Mouse (Mus musculus) embryonic fibroblast, embryonic 13.5 days (primary cell): ENCODE data around the gene Cbr1. TPM values are rescaled to one million over a fixed set of nuclear protein-coding genes. Genes with fewer than 3 reads are reported as not detected.

ENCODE experiments used
- H3K27ac ChIP-seq: 2 replicates; pipeline ENCODE4 v1.5.1; 2012; ENCODE audit warnings: low read length, control low read depth, inconsistent platforms; ENCODE audit not compliant: insufficient read depth
- H3K4me1 ChIP-seq: 2 replicates; pipeline ENCODE4 v1.6.1; 2011; ENCODE audit warnings: low read length; ENCODE audit not compliant: control insufficient read depth, insufficient read depth
- H3K4me3 ChIP-seq: 2 replicates; pipeline ENCODE4 v1.5.1; 2011; ENCODE audit warnings: mild to moderate bottlenecking, control low read depth, low read length; ENCODE audit not compliant: insufficient read depth
- CTCF ChIP-seq: IDR thresholded peaks from 2 replicates; pipeline ENCODE4 v1.5.1; 2011; ENCODE audit warnings: mild to moderate bottlenecking, control low read depth, low read length, moderate library complexity, borderline replicate concordance; ENCODE audit not compliant: insufficient read depth
- POLR2A ChIP-seq: IDR thresholded peaks from 2 replicates; pipeline ENCODE4 v1.6.1; 2011; ENCODE audit warnings: low read depth, mild to moderate bottlenecking, control low read depth, low read length, moderate library complexity
- polyA plus RNA-seq: library from polyadenylated mRNA; stranded (reverse); fragments of >200 nt; gene quantifications from 2 replicates; pipeline ENCODE4 v1.2.4, GENCODE M21; 2011; ENCODE audit warnings: low read depth; ENCODE audit not compliant: missing spikeins, insufficient read length

Gene Cbr1
- polyA plus RNA-seq, 1 experiment, result 30.0 TPM

DNA sequence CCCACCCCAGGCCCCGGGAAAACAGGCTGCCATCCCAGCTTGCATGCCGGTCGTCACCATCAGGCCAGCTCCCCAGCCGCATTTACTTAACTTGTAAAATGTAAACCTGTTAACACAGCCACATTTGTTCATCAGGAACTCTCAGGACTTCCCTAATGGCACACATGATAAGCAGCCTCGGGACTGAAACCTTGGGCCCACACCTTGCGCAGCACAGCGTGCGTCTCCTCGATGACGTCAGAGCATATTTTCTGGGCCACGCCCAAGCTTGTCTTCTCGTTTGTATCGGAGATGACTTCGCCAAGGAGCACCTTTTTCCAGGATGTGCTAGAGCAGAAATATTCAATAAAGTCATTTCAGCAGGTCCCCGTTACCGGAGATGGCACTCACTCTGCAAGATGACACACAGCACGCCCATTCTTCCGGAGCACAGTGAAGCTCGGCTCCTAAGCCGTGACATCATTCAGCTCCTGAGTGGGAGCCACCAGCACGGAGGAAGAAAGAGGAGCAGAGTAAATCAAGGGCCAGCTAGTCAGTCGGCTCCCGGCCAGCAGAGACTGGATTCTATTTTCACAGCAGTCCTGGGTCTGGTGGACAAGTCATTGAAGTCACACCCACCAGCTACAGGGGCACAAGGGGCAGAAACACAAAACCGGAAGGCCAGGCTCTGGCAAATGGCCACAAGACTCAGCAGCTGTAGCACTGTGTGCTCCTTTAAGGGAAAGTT lies 20.5 kb upstream of the Cbr1 start:
- no peaks in the 10 kb centered on the region for H3K4me1 ChIP-seq

DNA sequence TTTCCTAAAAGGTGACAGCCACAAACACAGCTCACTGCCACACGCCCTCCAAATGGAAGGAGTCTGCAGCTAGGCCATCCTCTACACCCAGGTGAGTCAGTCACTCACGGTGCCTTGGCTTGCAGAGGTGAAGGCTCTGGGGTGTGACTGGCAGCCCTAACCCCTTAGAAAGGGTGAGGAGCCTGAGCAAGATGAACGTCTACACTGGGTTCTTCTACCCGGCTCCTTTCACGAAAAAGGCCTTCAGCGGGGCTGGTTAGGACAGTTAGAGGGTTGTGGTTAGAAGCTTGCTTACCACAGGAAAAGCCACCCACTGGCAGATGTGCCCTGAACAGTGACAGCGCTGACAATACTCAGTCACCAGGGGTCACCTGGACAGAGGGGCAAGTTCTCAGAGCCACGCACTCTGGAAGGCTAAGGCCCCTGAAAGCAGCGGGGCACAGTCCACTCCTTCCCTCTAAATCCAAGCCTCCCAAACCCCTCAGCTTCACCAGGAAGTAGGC lies 19.9 kb upstream of the Cbr1 start:
- H3K4me1 ChIP-seq, result no peaks in the 10 kb centered on the region
- TF ChIP-seq POLR2A (no peak), CTCF (no peak)
- H3K4me3 ChIP-seq, result no peak overlapping the region
- no peak overlapping the region for H3K27ac ChIP-seq

More for the DNA sequence above, 20.5 kb upstream of the Cbr1 start:
- no peak overlapping the region for H3K27ac ChIP-seq
- TF ChIP-seq CTCF, result no peak
- no peak for TF ChIP-seq POLR2A
- H3K4me3 ChIP-seq, result no peak overlapping the region

DNA sequence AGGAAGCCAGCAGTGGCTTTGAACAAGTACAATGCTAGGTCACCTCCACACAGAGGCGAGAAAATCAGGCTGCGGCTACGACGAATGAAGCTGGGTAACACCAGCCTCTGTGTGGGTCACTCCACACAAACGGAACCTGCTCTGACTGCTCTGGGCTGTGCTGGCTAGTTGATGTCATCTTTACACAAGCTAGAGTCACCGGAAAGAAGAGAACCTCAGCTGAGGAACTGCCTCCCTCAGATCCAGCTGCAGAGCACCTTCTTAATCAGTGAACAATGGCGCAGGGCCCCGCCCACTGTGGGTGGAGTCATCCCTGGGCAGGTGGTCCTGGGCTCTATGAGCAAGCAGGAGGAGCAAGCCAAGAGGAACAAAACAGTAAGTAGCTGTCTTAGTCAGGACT lies 19.3 kb upstream of the Cbr1 start:
- no peak overlapping the region for H3K4me3 ChIP-seq
- TF ChIP-seq POLR2A, result no peak
- TF ChIP-seq CTCF, result no peak
- no peak overlapping the region for H3K27ac ChIP-seq
- H3K4me1 ChIP-seq, result no peaks in the 10 kb centered on the region

DNA sequence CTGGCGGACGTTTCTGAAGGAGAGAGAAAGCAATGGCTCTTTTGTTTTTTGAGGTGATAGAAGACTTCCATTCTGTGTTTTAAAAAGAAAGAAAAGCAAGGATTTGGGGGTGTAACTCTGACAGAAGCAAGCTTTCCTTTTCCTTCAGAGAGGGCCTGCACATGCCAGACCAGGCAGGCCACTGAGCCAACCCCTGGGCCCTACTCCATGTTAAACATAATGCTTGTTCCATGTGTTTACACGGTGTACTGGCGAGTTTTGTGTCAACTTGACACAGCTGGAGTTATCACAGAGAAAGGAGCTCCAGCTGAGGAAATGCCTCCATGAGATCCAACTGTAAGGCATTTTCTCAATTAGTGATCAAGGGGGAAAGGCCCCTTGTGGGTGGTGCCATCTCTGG lies 17.4 kb upstream of the Cbr1 start:
- Histone ChIP-seq H3K4me3 (no peak overlapping the region), H3K4me1 (no peaks in the 10 kb centered on the region), H3K27ac (no peak overlapping the region)
- TF ChIP-seq POLR2A, result no peak
- TF ChIP-seq CTCF, result no peak

DNA sequence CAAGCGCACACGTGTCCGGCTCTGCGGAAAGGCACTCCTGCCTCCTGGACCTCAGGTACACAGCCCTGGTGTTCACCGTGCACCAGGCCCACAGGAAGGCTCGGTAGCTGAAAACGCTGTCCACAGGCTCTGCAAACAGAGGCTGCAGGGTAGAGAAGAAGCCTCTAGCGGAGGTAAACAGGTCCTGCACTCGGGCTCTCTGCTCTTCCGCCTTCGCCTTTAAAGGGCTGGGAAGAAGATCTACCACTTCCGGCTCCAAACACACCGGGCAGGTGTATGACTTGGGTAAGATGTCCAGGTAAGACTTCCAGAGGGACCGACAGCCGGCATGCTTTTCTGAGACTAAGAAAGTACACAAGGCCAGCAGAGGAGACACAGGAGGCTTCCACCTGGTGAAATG lies 14.7 kb upstream of the Cbr1 start:
- no peak overlapping the region for H3K27ac ChIP-seq
- TF ChIP-seq CTCF, result no peak
- TF ChIP-seq POLR2A, result no peak
- H3K4me3 ChIP-seq, result no peak overlapping the region
- H3K4me1 ChIP-seq, result no peaks in the 10 kb centered on the region

DNA sequence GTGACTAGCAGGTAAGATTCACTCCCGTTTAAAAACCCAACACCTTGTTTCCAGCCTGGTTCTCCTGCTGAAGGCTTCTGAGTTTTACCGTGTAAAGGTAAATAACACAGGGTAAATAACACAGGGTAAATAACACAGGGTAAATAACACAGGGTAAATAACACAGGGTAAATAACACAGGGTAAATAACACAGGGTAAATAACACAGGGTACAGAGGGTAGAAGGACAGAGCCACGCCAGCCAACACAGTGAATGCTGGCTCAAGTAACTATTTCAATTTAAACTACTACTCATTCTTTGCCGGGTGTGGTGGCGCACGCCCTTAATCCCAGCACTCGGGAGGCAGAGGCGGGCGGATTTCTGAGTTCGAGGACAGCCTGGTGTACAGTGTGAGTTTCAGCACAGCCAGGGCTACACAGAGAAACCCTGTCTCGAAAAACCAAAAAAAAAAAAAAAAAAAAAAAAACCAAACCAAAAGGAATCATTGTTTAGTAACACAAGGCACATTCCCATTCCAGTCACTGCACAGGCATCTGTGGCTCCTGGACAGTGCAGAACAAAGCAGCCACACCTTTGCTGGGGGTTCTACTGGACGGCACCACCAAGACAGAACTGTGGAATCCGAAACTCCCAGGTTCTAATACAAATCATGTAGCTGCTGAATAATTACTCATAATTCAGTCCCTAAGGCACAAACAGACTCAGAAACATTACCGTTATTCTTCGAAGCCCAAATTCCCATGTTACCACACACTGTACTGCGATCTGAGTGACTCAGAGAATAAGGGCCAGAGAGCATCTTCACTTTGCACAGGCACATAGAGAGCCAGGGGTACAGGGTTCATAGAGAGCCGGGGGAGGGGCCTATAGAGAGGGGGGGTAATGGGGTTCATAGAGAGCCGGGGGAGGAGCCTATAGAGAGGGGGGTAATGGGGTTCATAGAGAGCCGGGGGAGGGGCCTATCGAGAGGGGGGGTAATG lies 13.9 kb upstream of the Cbr1 start:
- TF ChIP-seq POLR2A (no peak), CTCF (no peak)
- Histone ChIP-seq H3K27ac (no peak overlapping the region), H3K4me1 (no peaks in the 10 kb centered on the region), H3K4me3 (no peak overlapping the region)

DNA sequence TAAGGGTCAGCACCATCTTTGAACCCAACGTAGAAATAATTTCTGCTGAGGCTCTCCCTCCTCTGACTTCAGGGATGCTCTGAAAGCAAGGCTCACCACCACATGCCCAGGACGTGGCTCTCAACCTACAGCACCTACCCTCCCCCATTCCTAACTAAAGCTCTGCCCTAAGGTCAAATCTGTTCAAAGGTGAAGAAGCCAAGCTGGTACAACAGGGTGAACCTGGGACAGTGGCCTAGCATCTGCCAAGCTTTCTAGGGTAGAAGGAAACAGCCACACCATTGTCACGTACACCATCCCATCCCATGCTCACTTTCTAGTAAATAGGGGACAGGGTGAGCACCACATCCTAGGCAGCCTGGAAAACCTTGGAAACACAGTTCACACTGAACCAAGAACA lies 12.9 kb upstream of the Cbr1 start:
- no peak overlapping the region for H3K4me3 ChIP-seq
- H3K4me1 ChIP-seq, result no peaks in the 10 kb centered on the region
- H3K27ac ChIP-seq, result no peak overlapping the region
- TF ChIP-seq CTCF, result no peak
- no peak for TF ChIP-seq POLR2A

DNA sequence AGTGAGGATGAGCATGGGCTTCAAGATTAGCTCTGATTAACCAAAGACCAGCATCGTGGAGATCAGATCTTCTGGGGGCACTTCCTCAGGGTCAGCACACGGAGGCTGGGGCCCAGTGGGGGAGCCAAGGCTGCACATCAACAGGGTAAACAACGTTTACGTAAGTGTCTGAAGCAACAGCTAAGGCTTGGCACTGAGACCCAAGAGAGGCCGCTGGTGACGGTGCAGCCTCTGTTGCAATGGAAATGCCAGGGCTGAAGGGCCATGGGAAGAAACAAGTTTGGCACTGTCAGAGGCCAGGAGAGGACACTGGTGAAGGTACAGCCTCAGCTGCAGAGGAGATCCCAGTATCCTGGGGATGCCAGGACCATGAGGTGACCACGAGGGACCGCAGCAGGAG lies 12.2 kb upstream of the Cbr1 start:
- H3K27ac ChIP-seq, result no peak overlapping the region
- TF ChIP-seq POLR2A (no peak), CTCF (no peak)
- H3K4me3 ChIP-seq, result no peak overlapping the region
- no peaks in the 10 kb centered on the region for H3K4me1 ChIP-seq

DNA sequence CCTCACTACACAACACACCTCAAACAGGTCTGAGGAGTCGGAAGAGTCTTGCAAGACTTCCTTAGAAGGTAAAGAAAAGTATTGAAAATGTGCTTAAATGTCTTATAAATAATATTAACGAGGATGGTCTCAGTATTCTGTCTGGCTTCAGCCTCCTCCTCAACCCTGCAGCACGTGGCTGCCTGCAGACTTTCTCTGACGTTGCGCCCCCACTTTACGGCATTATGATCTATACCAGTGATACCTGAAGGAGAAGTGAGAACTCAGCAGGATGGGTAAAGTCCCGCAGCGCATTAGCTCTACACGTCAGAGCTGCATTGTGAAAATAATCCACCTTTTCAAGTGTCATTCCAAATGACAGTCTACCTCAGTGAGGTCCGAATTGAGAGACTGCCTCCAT lies 11.2 kb upstream of the Cbr1 start:
- H3K4me1 ChIP-seq, result no peaks in the 10 kb centered on the region
- no peak overlapping the region for H3K4me3 ChIP-seq
- TF ChIP-seq CTCF (no peak), POLR2A (no peak)
- no peak overlapping the region for H3K27ac ChIP-seq

DNA sequence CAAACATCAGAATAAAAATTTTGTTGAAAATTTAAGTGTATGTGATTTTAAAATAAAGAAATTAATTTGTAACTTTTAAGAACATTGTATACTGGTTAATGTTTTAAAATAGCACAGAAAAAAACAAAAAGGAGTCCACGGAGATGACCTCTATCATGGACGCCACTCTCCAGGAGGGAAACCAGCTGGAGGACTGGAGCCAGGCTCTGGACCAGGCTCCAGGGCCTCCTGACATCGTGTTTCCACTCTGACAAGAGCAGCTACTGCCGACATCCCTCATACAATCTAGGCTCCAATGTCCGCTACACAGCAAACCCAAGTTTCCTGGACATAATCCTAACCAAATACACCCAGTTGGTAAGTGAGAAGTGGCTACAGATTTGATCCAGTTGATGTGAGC lies 9.9 kb upstream of the Cbr1 start:
- TF ChIP-seq POLR2A (no peak), CTCF (no peak)
- Histone ChIP-seq H3K4me1 (no peaks in the 10 kb centered on the region), H3K27ac (no peak overlapping the region), H3K4me3 (no peak overlapping the region)
